Mouse (Mus musculus): ENCODE data around the gene Smarca4.

Smarca4 gene

DNA sequence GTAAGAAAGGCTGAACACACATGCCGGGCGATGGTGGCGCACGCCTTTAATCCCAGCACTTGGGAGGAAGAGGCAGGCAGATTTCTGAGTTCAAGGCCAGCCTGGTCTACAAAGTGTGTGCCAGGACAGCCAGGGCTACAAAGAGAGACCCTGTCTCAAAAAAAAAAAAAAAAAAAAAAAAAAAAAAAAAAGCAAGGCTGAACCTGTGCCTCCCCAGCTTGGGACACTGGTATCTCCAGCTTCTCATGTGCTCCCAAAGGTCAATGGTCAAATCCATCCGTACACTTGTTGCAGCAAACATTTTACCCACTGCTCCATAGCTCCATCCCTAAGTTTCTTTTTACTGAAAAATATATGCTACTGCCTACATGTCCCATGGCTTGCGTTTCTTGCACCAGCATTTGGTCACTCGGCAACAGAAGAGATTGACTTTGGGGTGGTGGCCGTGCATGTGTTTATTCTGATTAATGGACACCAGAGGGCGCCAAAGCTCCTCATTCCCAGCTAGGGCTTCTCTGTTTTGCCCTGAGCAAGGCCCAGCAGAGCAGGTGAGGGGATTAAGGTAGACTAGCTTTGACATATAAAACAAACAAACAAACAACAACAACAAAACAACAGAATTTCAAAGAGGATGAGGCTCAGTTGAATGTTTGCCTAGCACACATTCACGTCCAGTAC lies 14.1 kb upstream of the Smarca4 start:
- DNase-seq = peak; percentile 73

DNA sequence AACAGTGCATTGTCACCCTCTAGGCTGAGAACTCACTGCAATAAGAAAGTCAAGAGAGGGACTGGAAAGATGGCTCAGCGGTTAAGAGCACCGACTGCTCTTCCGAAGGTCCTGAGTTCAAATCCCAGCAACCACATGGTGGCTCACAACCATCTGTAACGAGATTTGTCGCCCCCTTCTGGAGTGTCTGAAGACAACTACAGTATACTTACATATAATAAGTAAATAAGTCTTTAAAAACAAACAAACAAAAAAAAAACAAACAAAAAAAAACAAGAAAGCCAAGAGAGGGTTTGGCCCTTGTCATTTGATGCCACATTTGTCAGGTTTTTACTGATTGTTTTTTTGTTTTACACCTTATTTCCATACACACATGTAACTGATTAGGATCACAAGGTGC lies 11.8 kb upstream of the Smarca4 start:
- DNase-seq = no peak

DNA sequence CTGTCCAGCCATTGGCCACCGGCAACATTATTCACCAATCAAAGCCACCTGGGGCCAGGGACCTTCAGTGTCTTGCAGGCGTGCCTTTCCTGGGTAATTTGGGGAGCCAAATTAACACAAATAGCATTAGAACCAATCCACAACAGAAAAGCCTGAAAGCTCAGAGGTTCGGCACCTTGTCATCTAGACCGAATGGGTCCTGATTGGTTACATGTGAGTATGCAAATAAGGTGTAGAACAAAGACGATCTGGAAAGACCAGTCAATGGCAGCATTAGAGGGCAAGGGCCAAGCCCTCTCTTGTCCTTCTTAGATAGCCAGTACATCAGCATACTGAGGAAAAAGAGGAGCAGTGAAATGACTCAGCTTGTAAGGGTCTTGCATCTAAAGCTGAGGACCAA lies 10.1 kb upstream of the Smarca4 start:
- no peak for DNase-seq

DNA sequence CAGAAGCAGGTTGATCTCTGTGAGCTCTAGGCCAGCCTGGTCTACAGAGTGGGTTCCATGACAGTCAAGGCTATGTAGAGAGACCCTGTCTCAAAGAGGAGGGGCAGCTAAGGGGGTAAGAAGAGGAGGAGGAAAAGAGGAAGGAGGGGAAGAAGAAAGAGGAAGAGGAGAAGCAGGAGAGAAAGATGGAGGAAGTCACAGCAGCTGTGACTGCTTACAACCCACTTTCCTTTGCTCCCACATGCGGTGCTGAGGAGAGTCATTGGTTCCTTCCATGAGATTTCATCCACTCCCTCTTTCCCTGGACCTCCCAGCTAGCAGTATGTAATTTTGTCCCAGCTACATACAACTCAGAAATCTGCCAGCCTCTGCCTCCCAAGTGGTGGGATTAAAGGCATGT lies 9.3 kb upstream of the Smarca4 start:
- DNase-seq = no peak

DNA sequence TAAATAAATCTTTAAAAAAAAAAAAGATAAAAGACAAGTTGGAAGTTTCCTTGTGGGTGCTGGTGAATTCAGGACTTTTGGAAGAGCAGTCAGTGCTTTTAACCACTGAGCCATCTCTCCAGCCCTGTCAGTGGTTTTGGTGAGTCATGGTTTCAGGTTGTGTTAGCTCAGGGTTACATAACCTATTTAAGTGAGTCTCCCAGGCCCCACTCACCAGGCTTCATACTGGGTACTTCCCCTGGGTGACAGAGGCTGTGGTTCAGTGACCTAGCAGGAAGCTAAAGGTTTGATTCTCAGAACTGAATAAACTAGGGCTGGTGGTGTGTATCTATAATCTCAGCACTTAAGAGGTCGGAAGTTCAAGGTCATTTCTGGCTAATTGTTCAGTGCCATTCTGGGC lies 6.1 kb upstream of the Smarca4 start:
- DNase-seq = no peak

DNA sequence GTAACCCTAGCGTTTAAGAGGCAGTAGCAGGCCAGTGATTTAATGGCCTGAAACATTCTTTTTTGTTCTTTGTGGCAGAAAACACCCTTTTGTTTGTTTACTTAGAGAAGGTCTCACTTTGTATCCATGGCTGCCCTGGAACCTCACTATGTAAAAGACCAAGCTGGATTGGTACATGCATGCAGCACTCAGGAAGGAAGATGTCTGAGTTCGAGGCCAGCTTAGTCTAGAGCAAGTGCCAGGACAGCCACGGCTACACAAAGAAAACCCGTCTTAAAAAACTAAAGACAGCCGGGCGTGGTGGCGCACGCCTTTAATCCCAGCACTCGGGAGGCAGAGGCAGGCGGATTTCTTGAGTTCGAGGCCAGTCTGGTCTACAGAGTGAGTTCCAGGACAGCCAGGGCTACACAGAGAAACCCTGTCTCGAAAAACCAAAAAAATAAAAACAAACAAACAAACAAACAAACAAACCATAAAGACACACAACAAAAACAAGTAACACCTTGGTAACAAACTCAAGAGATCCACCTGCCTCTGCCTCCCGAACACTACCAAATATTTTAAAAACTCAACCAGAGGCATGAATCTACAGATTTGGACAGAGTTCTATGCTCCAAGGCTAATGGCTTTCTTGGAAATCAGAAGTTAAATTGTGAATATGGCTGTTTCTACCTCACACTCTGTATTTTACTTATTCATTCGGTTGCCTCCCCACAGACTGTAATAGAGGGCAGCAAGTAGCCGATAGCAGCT lies 929 bp upstream of the Smarca4 start:
- DNase-seq = no peak

DNA sequence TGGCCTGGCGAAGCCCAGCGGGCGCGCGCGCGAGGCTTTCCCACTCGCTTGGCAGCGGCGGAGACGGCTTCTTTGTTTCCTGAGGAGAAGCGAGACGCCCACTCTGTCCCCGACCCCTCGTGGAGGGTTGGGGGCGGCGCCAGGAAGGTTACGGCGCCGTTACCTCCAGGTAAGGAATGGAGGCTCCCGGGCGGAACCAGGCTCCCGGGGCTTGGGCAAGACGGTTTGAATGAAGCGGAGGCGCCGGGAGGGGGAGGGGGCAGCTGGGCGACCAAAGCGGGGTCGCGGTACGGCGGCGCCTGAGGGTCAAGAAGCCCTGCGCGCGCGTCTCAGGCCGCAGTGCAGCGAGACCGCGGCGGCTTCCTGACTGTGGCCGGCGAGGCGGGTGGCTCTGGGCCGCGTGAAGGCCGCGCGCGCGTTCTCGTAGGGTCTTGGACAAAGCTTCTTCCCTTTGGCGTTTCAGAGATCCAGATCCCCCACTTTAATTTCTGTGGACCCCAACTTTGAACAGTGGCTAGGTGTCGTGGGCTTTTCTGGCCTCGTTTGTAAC lies 338 bp downstream of the Smarca4 start:
- peak; percentile 84 for DNase-seq

DNA sequence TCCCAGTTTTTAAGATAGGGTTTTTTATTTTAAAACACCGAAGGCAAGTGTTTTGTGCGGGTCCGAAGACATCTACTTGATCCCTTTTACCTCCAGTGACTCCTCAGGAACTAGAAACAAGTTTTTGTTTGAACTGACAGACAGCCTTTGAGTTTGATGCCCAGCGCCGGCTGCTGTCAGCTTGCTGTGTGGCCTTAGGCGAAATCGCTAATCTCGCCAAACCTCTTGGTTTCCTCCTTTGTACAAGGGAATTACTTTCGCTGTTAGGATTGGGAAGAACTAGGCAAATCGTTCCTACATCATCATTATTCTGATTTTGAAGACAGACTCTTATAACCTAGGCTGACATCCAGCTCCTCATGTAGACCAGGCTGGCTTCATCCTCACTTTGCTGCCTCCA lies 1.1 kb downstream of the Smarca4 start:
- DNase-seq = peak; percentile 54

DNA sequence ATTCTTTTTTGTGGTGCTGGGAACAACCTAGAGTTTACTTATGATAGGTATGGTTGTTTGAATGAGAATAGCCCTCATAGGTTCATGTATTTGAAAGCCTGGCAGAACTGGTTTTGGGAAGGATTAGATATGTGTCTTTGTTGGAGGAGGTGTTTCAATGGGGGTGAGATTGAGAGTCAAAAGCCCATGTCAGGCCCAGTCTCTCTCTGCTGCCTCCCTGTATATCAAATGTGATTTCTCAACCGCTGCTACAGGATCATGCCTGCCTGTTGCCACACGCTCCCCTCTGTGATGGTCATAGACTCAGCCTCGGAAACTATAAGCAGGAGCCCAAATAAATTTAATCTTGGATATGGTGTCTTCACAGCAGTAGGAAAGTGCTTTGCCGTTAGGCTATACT lies 4.3 kb downstream of the Smarca4 start:
- DNase-seq = no peak

DNA sequence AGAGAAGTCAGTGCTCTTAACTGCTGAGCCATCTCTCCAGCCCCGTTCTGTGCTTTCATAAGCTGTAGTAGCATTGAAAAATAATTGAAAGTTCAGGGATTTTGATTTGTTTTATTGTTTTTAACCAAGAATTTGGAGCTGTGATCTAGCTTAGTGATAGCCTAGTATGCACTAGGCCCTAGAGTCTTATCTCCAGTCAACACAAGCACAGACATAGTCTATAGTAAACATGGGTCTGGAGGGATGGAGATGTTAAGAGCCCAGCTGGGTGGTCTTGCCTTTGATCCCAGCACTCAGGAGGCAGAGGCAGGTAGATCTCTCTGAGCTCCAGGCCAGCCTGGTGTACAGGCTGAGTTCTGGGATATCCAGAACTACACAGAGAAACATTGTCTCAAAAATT lies 6.7 kb downstream of the Smarca4 start:
- no peak for DNase-seq

DNA sequence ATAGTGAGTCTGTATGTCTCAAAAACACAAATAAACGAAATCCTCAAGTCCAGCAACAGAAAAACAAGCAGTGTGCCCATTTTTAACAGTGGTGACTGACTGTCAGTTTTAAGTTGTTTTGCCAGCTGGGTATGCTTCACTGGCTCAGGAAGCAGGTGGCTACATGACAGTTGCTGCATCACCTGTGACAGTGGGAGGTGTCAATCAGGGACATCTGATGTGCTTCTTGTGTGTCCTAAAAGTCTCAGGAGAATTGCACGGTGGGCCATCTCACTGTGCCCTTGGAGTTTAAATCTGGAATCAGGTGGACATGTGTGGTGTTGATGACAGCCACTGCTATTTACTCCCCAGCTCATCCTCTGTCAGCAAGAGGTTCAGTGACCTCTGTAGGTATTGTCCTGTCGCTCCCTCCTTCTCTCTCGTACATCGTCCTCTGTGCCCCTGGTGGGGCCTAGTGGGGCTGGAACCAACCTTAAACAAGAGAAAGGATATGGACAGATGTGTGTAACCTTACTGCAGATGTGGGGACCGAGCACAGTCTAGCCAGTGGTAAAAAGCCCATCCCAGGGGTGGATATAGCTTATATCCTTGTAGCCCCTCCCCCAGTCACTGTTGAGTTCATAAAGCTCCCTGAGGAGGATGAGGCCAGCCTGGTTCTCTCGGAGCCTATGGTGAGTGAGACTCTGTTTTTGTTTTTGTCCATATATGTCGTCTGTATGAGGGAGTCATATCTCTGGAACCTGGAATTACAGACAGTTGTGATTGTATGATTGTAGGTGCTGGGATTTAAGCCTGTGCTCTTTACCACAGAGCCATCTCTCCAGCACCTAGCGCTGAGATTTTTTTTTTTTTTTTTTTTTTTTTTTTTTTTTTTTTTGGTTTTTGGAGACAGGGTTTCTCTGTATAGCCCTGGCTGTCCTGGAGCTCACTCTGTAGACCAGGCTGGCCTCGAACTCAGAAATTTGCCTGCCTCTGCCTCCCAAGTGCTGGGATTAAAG lies 9.7 kb downstream of the Smarca4 start:
- DNase-seq = no peak

DNA sequence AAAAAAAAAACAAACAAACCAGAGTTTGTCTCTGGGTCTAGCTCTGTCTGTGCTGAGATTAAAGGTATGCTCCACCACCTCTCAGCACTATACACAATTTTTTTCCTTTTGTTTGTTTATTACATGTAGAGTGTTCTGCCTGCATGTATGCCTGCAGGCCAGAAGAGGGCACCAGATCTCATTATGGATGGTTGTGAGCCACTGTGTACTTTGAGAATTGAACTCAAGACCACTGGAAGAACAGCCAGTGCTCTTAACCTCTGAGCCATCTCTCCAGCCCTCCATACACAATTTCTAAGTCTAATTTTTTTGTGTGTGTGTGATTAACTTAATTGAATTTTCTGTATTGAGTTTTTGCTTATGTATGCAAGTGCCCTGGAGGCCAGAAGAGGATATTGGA lies 10.6 kb downstream of the Smarca4 start:
- no peak for DNase-seq

DNA sequence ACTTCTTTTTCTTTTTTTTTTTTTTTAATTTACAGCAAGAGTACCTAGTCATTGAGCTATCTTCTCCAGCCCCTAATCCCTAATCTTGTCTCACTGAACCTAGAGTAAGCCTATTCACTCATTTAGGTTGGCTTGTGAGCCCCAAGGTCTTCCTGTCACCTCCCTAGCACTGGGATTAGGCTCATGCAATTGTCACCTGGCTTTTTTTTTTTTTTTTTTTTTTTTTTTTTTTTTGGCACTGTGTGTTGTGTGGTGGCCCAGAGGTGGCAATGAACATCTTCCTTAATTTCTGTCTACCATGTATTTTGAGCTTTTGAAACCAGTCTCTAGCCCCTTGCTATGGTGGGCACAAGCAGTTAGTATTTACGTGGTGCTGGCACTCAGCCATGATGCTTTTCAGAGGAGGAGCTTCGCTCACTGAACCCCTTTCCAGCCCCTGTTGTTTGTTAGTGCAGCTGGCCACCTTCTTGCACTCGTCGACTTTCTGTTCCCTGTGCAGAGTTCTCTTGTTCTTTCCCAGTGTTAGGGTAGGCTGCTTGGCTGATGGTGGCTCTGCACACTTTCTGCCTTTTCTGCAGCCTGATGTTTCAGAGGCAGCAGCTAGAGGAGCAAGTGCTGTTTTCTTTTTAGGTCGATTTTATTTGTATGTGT lies 11.3 kb downstream of the Smarca4 start:
- no peak for DNase-seq

DNA sequence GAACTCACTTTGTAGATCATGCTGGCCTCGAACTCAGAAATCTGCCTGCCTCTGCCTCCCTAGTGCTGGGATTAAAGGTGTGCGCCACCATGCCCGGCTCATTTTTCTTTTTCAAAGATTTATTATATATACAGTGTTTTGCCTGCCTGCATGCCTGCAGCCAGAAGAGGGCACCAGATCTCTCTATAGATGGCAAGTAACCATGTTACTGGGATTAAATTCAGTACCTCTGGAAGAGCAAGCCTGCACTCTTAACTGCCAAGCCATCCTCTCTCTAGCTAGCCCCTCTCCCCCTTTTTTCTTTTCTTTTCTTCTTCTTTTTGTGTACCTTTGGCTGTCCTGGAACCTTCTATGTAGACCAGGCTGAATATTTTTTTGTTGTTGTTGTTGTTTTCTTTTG lies 14.7 kb downstream of the Smarca4 start:
- peak; percentile 50 for DNase-seq

DNA sequence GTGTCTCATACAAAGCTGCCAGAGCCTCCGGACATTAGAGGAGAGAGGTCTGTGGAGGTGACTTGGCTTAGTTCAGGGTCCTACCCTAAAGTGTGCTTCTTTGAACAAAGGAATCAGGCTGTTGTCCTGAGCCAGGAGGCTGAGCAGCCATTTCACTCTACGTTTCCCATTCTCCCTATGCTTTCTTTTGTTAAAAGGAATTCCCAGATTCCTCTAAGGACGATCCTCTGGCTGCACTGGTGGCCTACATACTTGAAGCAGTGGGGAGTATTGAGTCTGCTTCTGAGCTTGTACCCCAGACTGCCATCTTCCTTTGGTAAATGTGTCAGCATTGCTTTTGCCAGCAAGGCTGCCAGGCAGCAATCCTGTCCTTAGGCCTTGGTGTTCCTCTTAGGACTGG lies 17.1 kb downstream of the Smarca4 start:
- DNase-seq = no peak

DNA sequence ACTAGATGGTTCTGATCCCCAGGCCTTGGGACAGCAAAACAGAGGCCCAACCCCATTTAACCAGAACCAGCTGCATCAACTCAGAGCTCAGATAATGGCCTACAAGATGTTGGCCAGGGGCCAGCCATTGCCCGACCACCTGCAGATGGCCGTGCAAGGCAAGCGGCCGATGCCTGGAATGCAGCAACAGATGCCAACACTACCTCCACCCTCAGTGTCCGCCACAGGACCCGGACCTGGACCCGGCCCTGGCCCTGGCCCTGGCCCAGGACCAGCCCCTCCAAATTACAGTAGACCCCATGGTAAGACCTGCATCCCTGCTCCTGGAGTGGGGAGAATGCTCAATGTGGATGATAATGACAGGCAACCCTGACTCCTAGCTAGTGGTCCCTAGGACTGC lies 19.7 kb downstream of the Smarca4 start:
- DNase-seq = no peak

DNA sequence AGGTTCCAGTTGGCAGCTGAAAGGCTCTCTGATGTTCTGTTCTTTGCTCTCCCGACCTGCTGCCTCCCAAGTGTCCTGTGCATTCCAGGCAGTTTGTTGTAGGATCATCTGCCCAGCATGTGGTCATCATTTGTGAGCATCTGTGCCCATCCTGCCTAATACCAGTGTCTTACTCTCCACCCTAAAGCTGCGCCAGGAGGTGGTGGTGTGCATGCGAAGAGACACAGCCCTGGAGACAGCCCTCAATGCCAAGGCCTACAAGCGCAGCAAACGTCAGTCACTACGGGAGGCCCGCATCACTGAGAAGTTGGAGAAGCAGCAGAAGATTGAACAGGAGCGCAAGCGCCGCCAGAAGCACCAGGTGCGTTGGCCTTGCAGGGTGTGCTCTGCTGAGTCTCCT lies 23.1 kb downstream of the Smarca4 start:
- no peak for DNase-seq

DNA sequence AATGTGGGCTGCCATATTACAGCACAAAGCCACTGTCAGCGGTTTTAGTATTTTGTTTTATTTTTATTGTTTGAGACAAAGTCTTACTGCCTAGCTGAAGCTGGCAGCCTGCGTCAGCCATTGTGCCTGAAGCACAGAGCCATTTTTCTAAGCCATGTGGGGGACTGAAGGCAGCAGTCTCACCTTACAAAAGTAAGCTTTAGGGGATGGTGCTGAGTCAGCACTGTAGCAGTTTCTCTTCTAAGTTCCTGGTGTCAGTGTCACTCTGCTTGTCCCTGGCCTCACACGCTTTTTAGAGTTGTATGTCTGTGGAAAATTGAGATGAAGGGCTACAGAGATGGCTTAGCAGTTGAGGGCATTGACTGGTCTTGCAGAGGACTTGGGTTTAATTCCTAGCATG lies 30.4 kb downstream of the Smarca4 start:
- no peak for DNase-seq

DNA sequence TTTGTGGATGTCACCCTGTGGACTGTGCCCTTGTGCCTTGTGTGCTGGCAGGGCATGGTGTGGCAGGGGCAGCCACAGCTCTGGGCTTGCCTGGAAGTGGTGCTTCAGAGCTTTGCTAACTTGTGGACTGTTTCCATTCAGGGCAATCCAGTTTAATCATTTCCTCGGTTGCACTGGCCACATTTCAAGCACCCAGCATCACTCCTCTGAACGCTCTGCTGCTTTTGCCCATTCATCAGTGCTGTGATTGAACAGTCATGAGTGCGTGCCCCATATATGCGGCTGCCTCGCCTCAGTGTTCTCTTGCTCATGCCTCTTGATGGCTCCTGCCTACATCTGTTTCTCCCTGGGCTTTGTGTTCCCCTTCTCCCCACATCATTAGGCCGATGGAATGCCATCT lies 31.8 kb downstream of the Smarca4 start:
- no peak for DNase-seq

DNA sequence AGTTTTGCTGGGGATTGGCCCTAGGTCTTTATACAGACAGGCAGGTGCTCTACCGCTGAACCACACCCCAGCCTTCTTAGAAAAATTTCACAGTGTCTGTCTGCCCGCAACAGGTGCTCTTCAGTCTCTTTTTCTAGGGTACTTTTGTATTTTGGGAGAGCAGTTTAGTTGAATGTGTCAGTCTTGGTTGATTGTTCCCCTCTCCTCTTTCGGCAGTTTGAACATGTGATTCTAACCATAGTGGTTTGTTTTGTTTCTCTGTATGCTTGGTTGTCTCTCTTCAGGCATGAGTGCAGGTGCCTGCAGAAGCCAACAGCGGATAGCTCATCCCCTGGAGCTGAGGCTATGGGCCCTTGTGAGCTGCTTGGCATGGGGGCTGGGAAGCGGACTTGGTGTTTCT lies 36.3 kb downstream of the Smarca4 start:
- DNase-seq = no peak

DNA sequence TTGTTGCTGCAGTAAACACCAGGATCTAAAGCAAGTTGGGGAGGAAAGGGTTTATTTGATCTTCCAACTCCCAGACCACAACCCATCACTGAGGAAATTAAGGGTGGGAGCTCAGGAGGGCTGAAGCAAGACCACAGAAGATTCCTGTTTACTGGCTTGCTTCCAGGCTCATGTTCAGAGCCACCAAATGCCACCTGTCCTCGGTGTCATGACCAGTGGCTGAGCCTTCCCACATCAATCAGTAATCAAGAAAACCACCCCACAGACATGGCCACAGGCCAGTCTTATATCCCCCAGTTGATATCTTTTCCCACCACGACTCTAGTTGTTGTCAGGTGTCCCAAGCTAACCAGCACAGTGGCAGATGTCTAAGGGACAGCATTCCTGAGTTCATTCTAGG lies 37.3 kb downstream of the Smarca4 start:
- DNase-seq = no peak

DNA sequence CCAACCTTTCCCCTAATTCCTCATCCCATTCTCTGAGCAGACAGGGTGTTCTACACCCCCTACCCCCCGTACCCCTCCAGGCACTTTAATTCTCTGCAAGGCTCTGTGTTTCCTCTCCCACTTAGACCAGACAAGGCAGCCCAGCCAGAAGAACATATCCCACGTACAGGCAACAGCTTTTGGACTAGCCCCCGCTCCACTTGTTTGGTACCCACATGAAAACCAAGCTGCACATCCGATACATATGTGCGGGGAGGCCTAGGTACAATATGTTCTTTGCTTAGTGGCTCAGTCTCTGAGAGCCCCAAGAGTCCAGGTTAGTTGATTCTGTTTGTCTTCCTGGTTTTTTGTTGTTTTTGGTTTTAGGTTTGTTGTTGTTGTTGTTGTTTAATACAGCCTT lies 46.1 kb downstream of the Smarca4 start:
- no peak for DNase-seq

DNA sequence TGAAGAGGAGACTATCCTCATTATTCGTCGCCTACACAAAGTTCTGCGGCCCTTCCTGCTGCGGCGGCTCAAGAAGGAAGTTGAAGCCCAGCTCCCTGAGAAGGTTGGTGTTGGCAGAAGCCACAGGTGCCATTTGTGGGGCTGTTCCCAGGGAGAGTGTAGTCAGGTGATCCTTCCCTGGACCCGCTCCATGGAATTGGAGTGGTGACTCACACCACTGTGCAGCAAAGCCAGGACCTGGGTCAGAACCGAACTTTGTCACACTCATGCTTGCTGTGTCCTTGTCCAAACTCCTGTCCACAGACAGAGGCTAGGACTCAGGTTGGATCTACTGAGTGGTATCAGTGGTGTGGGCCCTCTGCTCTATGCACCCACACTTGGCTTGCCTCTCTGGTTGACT lies 53.0 kb downstream of the Smarca4 start:
- no peak for DNase-seq

Measured in liver (tissue).